Mouse (Mus musculus): ENCODE data around the gene Pck2.

Gene Pck2

GRCm38 (mm10) chr14:55540067-55540786 is at the start of gene Pck2:
TSS of gene Pck2 (plus strand) at chr14:55540266.
- peak; percentile 91 to 94 for DNase-seq (ENCODE audit: low spot score in 2 of 2)

- peak; percentile 60 to 61 for DNase-seq (ENCODE audit: low spot score in 2 of 2)
Observed at GRCm38 (mm10) chr14:55490361-55491201, 49.5 kb upstream of the Pck2 start, which contains the start of gene Carmil3. TSS of gene Carmil3 (plus strand) at chr14:55490651.

GRCm38 (mm10) chr14:55491291-55491833 is 48.7 kb upstream of the Pck2 start:
- DNase-seq (ENCODE audit: low spot score in 2 of 2): peak; percentile 48 to 58

- DNase-seq (ENCODE audit: low spot score in 2 of 2): no peak
Observed at GRCm38 (mm10) chr14:55492103-55492502, 48.0 kb upstream of the Pck2 start.

GRCm38 (mm10) chr14:55495509-55496240 is 44.4 kb upstream of the Pck2 start:
- no peak for DNase-seq (ENCODE audit: low spot score in 2 of 2)

GRCm38 (mm10) chr14:55496761-55497448 is 43.2 kb upstream of the Pck2 start:
- DNase-seq (ENCODE audit: low spot score in 2 of 2): no peak

GRCm38 (mm10) chr14:55497449-55497821 is 42.6 kb upstream of the Pck2 start:
- DNase-seq (ENCODE audit: low spot score in 2 of 2): peak; percentile 82 to 84

GRCm38 (mm10) chr14:55505612-55506011 is 34.5 kb upstream of the Pck2 start:
- no peak for DNase-seq (ENCODE audit: low spot score in 2 of 2)

- no peak for DNase-seq (ENCODE audit: low spot score in 2 of 2)
Observed at GRCm38 (mm10) chr14:55507801-55508200, 32.3 kb upstream of the Pck2 start.

- no peak for DNase-seq (ENCODE audit: low spot score in 2 of 2)
Observed at GRCm38 (mm10) chr14:55509540-55509939, 30.5 kb upstream of the Pck2 start.

- no peak for DNase-seq (ENCODE audit: low spot score in 2 of 2)
Observed at GRCm38 (mm10) chr14:55510125-55510731, 29.8 kb upstream of the Pck2 start, which contains the start of gene Cpne6. TSS of gene Cpne6 (plus strand) at chr14:55510445.

- no peak for DNase-seq (ENCODE audit: low spot score in 2 of 2)
Observed at GRCm38 (mm10) chr14:55511037-55511436, 29.0 kb upstream of the Pck2 start.

GRCm38 (mm10) chr14:55513927-55514326 is 26.1 kb upstream of the Pck2 start:
- DNase-seq (ENCODE audit: low spot score in 2 of 2): no peak

GRCm38 (mm10) chr14:55515846-55516245 is 24.2 kb upstream of the Pck2 start:
- DNase-seq (ENCODE audit: low spot score in 2 of 2): no peak

GRCm38 (mm10) chr14:55518897-55519296 is 21.2 kb upstream of the Pck2 start:
- no peak for DNase-seq (ENCODE audit: low spot score in 2 of 2)

- no peak for DNase-seq (ENCODE audit: low spot score in 2 of 2)
Observed at GRCm38 (mm10) chr14:55519604-55520003, 20.5 kb upstream of the Pck2 start.

- DNase-seq (ENCODE audit: low spot score in 2 of 2): no peak
Observed at GRCm38 (mm10) chr14:55520451-55521361, 19.4 kb upstream of the Pck2 start.

- DNase-seq (ENCODE audit: low spot score in 2 of 2): no peak
Observed at GRCm38 (mm10) chr14:55524062-55524461, 16.0 kb upstream of the Pck2 start.

- no peak for DNase-seq (ENCODE audit: low spot score in 2 of 2)
Observed at GRCm38 (mm10) chr14:55524785-55525184, 15.3 kb upstream of the Pck2 start, which contains the start of gene Nrl. TSS of gene Nrl (minus strand) at chr14:55524981.

GRCm38 (mm10) chr14:55526674-55527073 is 13.4 kb upstream of the Pck2 start:
- no peak for DNase-seq (ENCODE audit: low spot score in 2 of 2)
